Mouse (Mus musculus) midbrain, embryonic 12.5 days (tissue): ENCODE measurements at regions not wholly inside any gene's neighbourhood (a gene's known extent, or its start where the extent isn't known, plus 50 kb on each side); places are given as distances from the start of the nearest gene placed in this dataset.
A peak's percentile ranks its signal among the peaks of the same experiment; 100 is the strongest.

ENCODE experiments used
- ATAC-seq: fragments of 200-750 bp; cut with Nextera tagmentation; 2 replicates; pipeline ENCODE4 v1.8.0; 2017; ENCODE audit warnings: low read depth, moderate TSS enrichment, moderate library complexity; ENCODE audit not compliant: low FRiP score
- H3K27ac ChIP-seq: fragments of 300-500 bp; sonication (generic); replicated peaks from 2 replicates; pipeline ENCODE4 v1.5.1; 2016; ENCODE audit warnings: mild to moderate bottlenecking
- H3K27me3 ChIP-seq: fragments of 300-500 bp; sonication (generic); 2 replicates; pipeline ENCODE4 v1.6.1; 2016; ENCODE audit warnings: mild to moderate bottlenecking
- H3K36me3 ChIP-seq: fragments of 300-500 bp; sonication (generic); 2 replicates; pipeline ENCODE4 v1.6.1; 2016
- H3K4me1 ChIP-seq: fragments of 300-500 bp; sonication (generic); 2 replicates; pipeline ENCODE4 v1.6.1; 2016
- H3K4me2 ChIP-seq: fragments of 300-500 bp; sonication (generic); replicated peaks from 2 replicates; pipeline ENCODE4 v1.6.1; 2016; ENCODE audit warnings: mild to moderate bottlenecking, moderate library complexity
- H3K4me3 ChIP-seq: fragments of 300-500 bp; sonication (generic); 2 replicates; pipeline ENCODE4 v1.5.1; 2016; ENCODE audit warnings: mild to moderate bottlenecking
- H3K9ac ChIP-seq: fragments of 300-500 bp; sonication (generic); replicated peaks from 2 replicates; pipeline ENCODE4 v1.6.1; 2016; ENCODE audit warnings: mild to moderate bottlenecking, moderate library complexity
- H3K9me3 ChIP-seq: fragments of 300-500 bp; sonication (generic); 2 replicates; pipeline ENCODE4 v1.6.1; 2016; ENCODE audit warnings: mild to moderate bottlenecking
- WGBS: fragments of 180-500 bp; shearing (Covaris S2); methylation state at CpG from one replicate; pipeline ENCODE4 v1.1.7; 2016; 5-methylcytosine and 5-hydroxymethylcytosine counted together

- peak; percentile 41; the same call in 1 of the 2 replicates for ATAC-seq
Observed at GRCm38 (mm10) chr11:10570489-10570888, 543.5 kb upstream of the Vwc2 start.

More at GRCm38 (mm10) chr11:10570489-10570888, 543.5 kb upstream of the Vwc2 start:
- no peaks in the 10 kb centered on the region for H3K27me3 ChIP-seq
- 64% methylated on average over 3 of the region's 3 CpGs for WGBS
- H3K4me3 ChIP-seq: no peak overlapping the region
- H3K9me3 ChIP-seq: no peaks in the 10 kb centered on the region
- H3K27ac ChIP-seq: no peak overlapping the region
- H3K4me2 ChIP-seq: no peak overlapping the region
- no peak overlapping the region for H3K9ac ChIP-seq
- H3K36me3 ChIP-seq: no peaks in the 10 kb centered on the region
- no peaks in the 10 kb centered on the region for H3K4me1 ChIP-seq
